Mouse (Mus musculus): Measurements from ENCODE around the gene Gm2244. TPM values are rescaled to one million over a fixed set of nuclear protein-coding genes. Genes with fewer than 3 reads are reported as not detected.
"Not testable (repeated sequence)": the region's sequence is repeated elsewhere in the genome, so short reads cannot be mapped to it uniquely, and the experiment has no call there.

Gm2244 gene
- not detected for total RNA-seq (2021)

GRCm38 (mm10) chr14:19549863-19550262 lies at the start of gene Gm2244:
Gene Gm2244 (minus strand): TSS chr14:19549963.
- DNase-seq; intact Hi-C loops (cut with DNase I): not testable (repeated sequence)

GRCm38 (mm10) chr14:19584804-19585667 lies 35.3 kb upstream of the Gm2244 start, which contains the start of gene Gm2237:
Gene Gm2237 (minus strand): TSS chr14:19585135.
- peak; percentile 39 to 48 for DNase-seq
- intact Hi-C loops (cut with DNase I) = not testable (repeated sequence)

Other genes with a start within 250 kb of the Gm2244 start
- gene Gm21738, start 131.0 kb downstream of the Gm2244 start, total RNA-seq (2021) = not detected
- gene Gm2237, start 35.2 kb upstream of the Gm2244 start, total RNA-seq (2021) = under 1 TPM; 0.33 to 0.43 TPM
- gene Gm5458, start 52.6 kb upstream of the Gm2244 start, total RNA-seq (2021) = not detected
- gene Nid2, start 201.3 kb upstream of the Gm2244 start, total RNA-seq (2021) = 10 to 100 TPM; 35.0 to 36.3 TPM